Mouse (Mus musculus) liver, postnatal 0 days (tissue): ENCODE measurements around the gene Lef1. TPM values are rescaled to one million over a fixed set of nuclear protein-coding genes. Genes with fewer than 3 reads are reported as not detected.

ENCODE experiments used
- ATAC-seq: fragments of 200-750 bp; cut with Nextera tagmentation; 2 replicates; pipeline ENCODE4 v1.8.0; 2017; ENCODE audit warnings: mild to moderate bottlenecking, moderate library complexity
- DNase-seq: peaks from one replicate; pipeline ENCODE4 v3.0.0-alpha.2; 2016
- H3K27ac ChIP-seq: fragments of 300-500 bp; sonication (generic); 2 replicates; pipeline ENCODE4 v1.5.1; 2014; ENCODE audit warnings: antibody characterized with exemption, moderate library complexity, mild to moderate bottlenecking, low read depth
- H3K27me3 ChIP-seq: fragments of 300-500 bp; sonication (generic); 2 replicates; pipeline ENCODE4 v1.6.1; 2014; ENCODE audit warnings: low read length, control low read depth, mixed read lengths; ENCODE audit not compliant: insufficient read depth
- H3K36me3 ChIP-seq: fragments of 300-500 bp; sonication (generic); replicated peaks from 2 replicates; pipeline ENCODE4 v1.6.1; 2014; ENCODE audit warnings: mild to moderate bottlenecking, control low read depth, low read length, moderate library complexity, mixed read lengths; ENCODE audit not compliant: insufficient read depth
- H3K4me1 ChIP-seq: fragments of 300-500 bp; sonication (generic); 2 replicates; pipeline ENCODE4 v1.6.1; 2014; ENCODE audit warnings: antibody characterized with exemption, mild to moderate bottlenecking, control low read depth; ENCODE audit not compliant: insufficient read depth
- H3K4me2 ChIP-seq: fragments of 300-500 bp; sonication (generic); 2 replicates; pipeline ENCODE4 v1.6.1; 2014; ENCODE audit warnings: low read depth, mild to moderate bottlenecking, low read length, moderate library complexity, mixed read lengths
- H3K4me3 ChIP-seq: fragments of 300-500 bp; sonication (generic); 2 replicates; pipeline ENCODE4 v1.5.1; 2014; ENCODE audit warnings: low read depth, low read length
- H3K9ac ChIP-seq: fragments of 300-500 bp; sonication (generic); replicated peaks from 2 replicates; pipeline ENCODE4 v1.6.1; 2014; ENCODE audit warnings: mild to moderate bottlenecking, moderate library complexity
- H3K9me3 ChIP-seq: fragments of 300-500 bp; sonication (generic); 2 replicates; pipeline ENCODE4 v1.6.1; 2016; ENCODE audit warnings: mild to moderate bottlenecking, control low read depth, low read length, mixed read lengths
- CTCF ChIP-seq: sonication (generic); IDR thresholded peaks from 2 replicates; pipeline ENCODE4 v1.5.1; 2016; ENCODE audit warnings: antibody characterized with exemption, low read depth
- EP300 ChIP-seq: IDR thresholded peaks from 2 replicates; pipeline ENCODE4 v1.6.1; 2016; ENCODE audit warnings: antibody characterized with exemption, low read depth, mild to moderate bottlenecking
- WGBS: fragments of 180-500 bp; shearing (Covaris S2); extraction: QIAGEN DNeasy Blood & Tissue Kit; methylation state at CpG from one replicate; pipeline ENCODE4 v1.1.7; 2014; ENCODE audit not compliant: insufficient replicate concordance; 5-methylcytosine and 5-hydroxymethylcytosine counted together
- polyA plus RNA-seq: library from polyadenylated mRNA; unstranded; fragments of >200 nt; fragmentation: Nextera tagmentation; extraction: Ambion mirVana; gene quantifications from 2 replicates; pipeline ENCODE4 v1.2.1, GENCODE M21; 2015

Lef1 gene
- polyA plus RNA-seq, 1 experiment from 2014 or later = 2.2 TPM

DNA sequence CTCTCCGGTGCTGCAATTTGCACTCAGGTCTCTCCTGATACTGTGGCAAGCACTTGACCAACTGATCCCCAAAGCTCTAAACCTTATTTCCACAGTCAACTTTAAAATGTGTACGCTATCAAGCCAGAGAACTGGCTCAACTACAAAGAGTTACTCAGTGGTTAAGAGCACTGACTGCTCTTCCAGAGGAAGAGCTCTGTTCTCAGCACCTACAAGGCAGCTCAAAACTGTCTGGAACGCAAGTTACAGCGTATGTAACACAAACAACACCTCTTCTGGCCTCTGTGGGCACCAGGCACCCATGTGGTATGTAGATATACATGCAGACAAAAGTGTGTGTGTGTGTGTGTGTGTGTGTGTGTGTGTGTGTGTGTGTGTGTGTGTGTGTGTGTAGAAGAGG lies 57.5 kb downstream of the Lef1 start:
- TF ChIP-seq CTCF (no peak), EP300 (no peak)

DNA sequence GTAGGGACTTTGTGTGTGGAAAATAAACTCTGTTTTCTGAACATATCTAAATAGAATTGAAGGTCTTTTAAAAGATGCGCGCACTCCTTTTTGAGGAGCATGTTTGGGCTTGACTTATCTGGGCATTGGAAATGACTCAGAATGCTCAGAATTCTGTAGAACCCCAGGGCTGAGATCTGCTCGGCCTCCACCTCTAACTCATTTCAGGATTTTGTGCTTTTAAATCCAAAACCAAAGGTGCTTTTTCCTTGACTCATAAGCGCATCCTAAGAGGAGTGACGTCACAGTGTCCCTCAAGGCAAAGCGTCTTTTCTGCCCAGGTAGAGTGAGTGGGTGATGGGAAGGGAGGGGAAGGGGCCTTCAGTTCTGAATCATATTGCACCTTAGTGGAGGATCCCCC lies 58.9 kb downstream of the Lef1 start:
- TF ChIP-seq CTCF (no peak), EP300 (no peak)
- Histone ChIP-seq H3K9me3 (no peaks in the 10 kb centered on the region), H3K4me1 (no peaks in the 10 kb centered on the region), H3K36me3 (no peaks in the 10 kb centered on the region), H3K27ac (no peak overlapping the region), H3K27me3 (no peaks in the 10 kb centered on the region), H3K4me2 (no peak overlapping the region), H3K9ac (no peak overlapping the region), H3K4me3 (no peak overlapping the region)
- WGBS = 88% methylated on average over 6 of the region's 6 CpGs
- DNase-seq (no peak), ATAC-seq (no peak)

More for the DNA sequence above, 57.5 kb downstream of the Lef1 start:
- H3K9me3 ChIP-seq = no peaks in the 10 kb centered on the region
- no peak overlapping the region for H3K9ac ChIP-seq
- no peaks in the 10 kb centered on the region for H3K36me3 ChIP-seq
- ATAC-seq = no peak
- 80% methylated on average over 4 of the region's 4 CpGs for WGBS
- no peak overlapping the region for H3K27ac ChIP-seq
- no peaks in the 10 kb centered on the region for H3K4me1 ChIP-seq
- no peak for DNase-seq
- no peak overlapping the region for H3K4me2 ChIP-seq
- no peak overlapping the region for H3K4me3 ChIP-seq
- no peaks in the 10 kb centered on the region for H3K27me3 ChIP-seq

DNA sequence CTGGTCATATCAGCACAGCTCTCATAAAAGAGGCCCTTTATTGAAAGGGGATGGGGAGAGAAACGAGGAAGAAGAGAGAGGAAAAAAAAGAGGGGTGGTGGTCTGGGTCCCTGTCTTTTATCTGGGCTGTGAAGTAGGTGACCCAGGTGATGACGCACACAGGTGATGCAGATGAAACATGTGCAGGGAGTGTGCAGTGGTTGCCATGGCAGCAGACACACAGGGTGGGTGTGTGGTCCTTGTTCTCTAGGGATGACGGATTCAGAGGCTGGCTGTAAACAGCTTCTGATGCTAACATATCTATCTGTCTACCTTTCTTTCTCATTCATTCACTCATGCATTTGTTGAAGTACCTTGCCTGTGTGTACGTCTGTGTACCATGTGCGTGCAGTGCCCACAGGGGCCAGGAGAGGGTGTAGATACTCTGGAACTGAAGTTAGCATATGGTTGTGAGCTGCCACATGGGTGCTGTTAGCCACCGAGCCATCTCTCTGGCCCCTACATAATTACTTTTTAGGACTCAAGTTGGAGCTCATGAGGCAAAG lies 59.9 kb downstream of the Lef1 start:
- 86% methylated on average over 6 of the region's 6 CpGs for WGBS
- DNase-seq = no peak

DNA sequence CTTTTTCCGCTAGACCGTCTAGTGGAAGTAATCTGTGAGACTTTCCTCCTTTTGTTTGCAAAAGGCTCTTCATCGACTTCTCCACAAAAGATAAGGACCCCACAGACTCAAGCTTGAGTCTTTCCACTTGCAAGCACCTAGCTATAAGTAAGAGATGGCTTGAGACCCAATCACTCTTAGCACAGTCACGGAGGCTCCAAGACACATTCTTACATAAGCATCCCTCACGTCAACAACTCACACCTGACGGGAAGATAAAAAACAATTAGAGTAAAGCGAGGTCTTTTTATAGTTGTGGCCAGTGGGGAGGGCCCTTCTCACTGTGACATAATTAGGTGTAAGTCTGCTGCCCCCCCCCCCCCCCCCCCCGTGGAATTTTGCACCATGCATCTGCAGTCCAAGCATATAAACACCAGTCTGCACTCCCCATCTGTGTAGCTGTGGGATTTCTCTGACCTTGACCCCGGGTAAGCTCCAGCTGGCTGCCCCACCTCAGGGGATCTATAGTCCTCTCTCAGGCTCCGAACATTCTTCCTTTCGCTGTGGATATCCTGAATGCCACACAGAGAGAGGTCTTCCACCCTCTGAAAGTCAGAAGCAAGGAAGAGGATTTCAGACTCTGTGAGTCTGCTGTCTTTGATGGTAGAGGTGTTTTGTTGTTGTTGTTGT lies 61.2 kb downstream of the Lef1 start:
- no peak overlapping the region for H3K4me3 ChIP-seq
- H3K27ac ChIP-seq = no peak overlapping the region
- no peak overlapping the region for H3K4me2 ChIP-seq
- no peaks in the 10 kb centered on the region for H3K9me3 ChIP-seq
- H3K36me3 ChIP-seq = no peaks in the 10 kb centered on the region
- no peaks in the 10 kb centered on the region for H3K4me1 ChIP-seq
- H3K9ac ChIP-seq = no peak overlapping the region
- no peaks in the 10 kb centered on the region for H3K27me3 ChIP-seq
- WGBS = 66% methylated on average over 11 of the region's 11 CpGs
- ATAC-seq (no peak), DNase-seq (no peak)
- no peak for TF ChIP-seq EP300
- no peak for TF ChIP-seq CTCF

More for the DNA sequence above, 59.9 kb downstream of the Lef1 start:
- no peaks in the 10 kb centered on the region for H3K9me3 ChIP-seq
- no peak overlapping the region for H3K9ac ChIP-seq
- H3K27me3 ChIP-seq = no peaks in the 10 kb centered on the region
- no peak for ATAC-seq
- H3K4me1 ChIP-seq = no peaks in the 10 kb centered on the region
- TF ChIP-seq EP300 (no peak), CTCF (no peak)
- no peak overlapping the region for H3K4me2 ChIP-seq
- H3K36me3 ChIP-seq = no peaks in the 10 kb centered on the region
- H3K4me3 ChIP-seq = no peak overlapping the region
- H3K27ac ChIP-seq = no peak overlapping the region

DNA sequence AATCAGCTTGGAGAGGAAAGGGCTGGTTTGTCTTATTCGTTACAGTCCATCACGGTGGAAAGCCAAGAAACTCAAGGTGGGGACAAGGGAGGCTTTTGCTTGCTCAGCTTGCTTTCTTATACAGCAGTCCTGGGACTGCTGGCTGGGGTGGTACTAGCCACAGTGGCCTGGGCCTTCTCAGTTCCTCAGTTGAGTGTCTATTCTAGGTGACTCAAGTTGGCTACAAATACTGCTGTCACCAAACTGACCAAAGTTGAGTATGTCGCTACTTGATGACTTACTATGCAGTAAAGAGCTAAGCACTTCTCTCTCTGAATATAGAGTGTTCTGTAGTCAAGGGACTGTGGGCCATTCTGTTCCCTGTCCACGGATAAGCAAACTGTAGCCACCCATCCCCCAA lies 62.0 kb downstream of the Lef1 start:
- H3K9ac ChIP-seq = no peak overlapping the region
- no peaks in the 10 kb centered on the region for H3K27me3 ChIP-seq
- no peak for TF ChIP-seq CTCF
- TF ChIP-seq EP300 = no peak
- no peaks in the 10 kb centered on the region for H3K36me3 ChIP-seq
- H3K4me3 ChIP-seq = no peak overlapping the region
- no peak for DNase-seq
- 61% methylated on average over 4 of the region's 4 CpGs for WGBS
- H3K4me2 ChIP-seq = no peak overlapping the region
- no peak for ATAC-seq
- H3K4me1 ChIP-seq = no peaks in the 10 kb centered on the region
- H3K9me3 ChIP-seq = no peaks in the 10 kb centered on the region
- no peak overlapping the region for H3K27ac ChIP-seq

DNA sequence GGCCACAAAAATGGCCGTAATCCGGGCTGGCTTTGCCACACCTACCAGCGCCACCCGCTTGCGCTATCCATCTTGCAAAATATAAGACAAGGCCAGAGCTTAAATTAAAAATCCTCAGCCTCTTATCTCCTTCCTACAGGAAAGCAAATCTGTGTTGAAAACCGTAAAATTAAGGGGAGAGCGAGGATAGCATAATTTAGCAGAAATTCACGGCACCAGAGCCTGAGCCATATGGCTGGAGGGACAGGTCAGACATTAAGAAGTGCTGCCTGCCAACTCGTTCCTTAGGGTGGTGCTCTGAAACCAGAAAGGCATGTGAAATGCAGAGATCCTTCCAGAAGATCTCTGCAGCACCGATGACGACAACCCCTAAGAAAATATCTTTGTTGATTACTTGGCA lies 70.7 kb downstream of the Lef1 start:
- DNase-seq = no peak
- no peak overlapping the region for H3K27ac ChIP-seq
- no peaks in the 10 kb centered on the region for H3K27me3 ChIP-seq
- 87% methylated on average over 11 of the region's 11 CpGs for WGBS
- no peak overlapping the region for H3K4me2 ChIP-seq
- TF ChIP-seq EP300 = no peak
- TF ChIP-seq CTCF = no peak
- H3K9ac ChIP-seq = no peak overlapping the region
- H3K36me3 ChIP-seq = no peaks in the 10 kb centered on the region
- no peaks in the 10 kb centered on the region for H3K9me3 ChIP-seq
- ATAC-seq = no peak
- no peaks in the 10 kb centered on the region for H3K4me1 ChIP-seq
- no peak overlapping the region for H3K4me3 ChIP-seq

DNA sequence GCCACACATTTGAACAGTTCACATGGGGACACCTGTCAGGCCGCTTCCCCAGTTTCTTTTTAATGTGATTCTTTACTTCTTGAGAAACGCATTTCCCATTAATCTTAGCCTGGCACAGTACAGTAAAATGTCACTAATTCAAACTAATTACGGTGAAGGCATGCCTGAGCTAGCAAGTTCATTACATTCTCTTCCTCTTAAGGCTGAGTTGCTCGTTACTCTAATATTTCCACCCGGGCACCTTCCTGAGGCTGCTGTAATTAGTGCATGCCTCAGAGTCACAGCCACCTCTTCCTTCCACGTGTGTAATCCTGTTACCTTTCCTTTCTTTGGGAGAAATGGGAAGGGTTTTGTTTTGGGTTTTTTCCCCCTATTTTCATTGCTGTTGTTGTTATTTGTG lies 71.9 kb downstream of the Lef1 start:
- DNase-seq = no peak
- Histone ChIP-seq H3K9ac (no peak overlapping the region), H3K36me3 (no peaks in the 10 kb centered on the region), H3K4me1 (no peaks in the 10 kb centered on the region), H3K27me3 (no peaks in the 10 kb centered on the region), H3K27ac (no peak overlapping the region), H3K4me3 (no peak overlapping the region), H3K4me2 (no peak overlapping the region), H3K9me3 (no peaks in the 10 kb centered on the region)
- WGBS = 70% methylated on average over 6 of the region's 6 CpGs
- TF ChIP-seq EP300 = no peak
- TF ChIP-seq CTCF = no peak
- ATAC-seq = no peak
